Mouse (Mus musculus) limb, embryonic 11.5 days (tissue): ENCODE results near the gene Sowahb. TPM values are rescaled to one million over a fixed set of nuclear protein-coding genes. Genes with fewer than 3 reads are reported as not detected.

Experiments used
- ATAC-seq: fragments of 200-750 bp; cut with Nextera tagmentation; 2 replicates; pipeline ENCODE4 v1.8.0; 2017; ENCODE audit warnings: low read depth; ENCODE audit not compliant: insufficient number of reproducible peaks, low FRiP score, low TSS enrichment
- DNase-seq: peaks from one replicate; pipeline ENCODE4 v3.0.0-alpha.2; 2015; ENCODE audit warnings: low spot score
- H3K27ac ChIP-seq: fragments of 300-500 bp; sonication (generic); replicated peaks from 2 replicates; pipeline ENCODE4 v1.5.1; 2014; ENCODE audit warnings: low read depth, mild to moderate bottlenecking, low read length
- H3K27me3 ChIP-seq: fragments of 300-500 bp; sonication (generic); 2 replicates; pipeline ENCODE4 v1.6.1; 2014; ENCODE audit warnings: mild to moderate bottlenecking, low read length, mixed read lengths; ENCODE audit not compliant: control insufficient read depth, insufficient read depth
- H3K36me3 ChIP-seq: fragments of 300-500 bp; sonication (generic); 2 replicates; pipeline ENCODE4 v1.6.1; 2014; ENCODE audit warnings: mild to moderate bottlenecking, low read length, moderate library complexity, mixed read lengths; ENCODE audit not compliant: control insufficient read depth, insufficient read depth
- H3K4me1 ChIP-seq: fragments of 300-500 bp; sonication (generic); 2 replicates; pipeline ENCODE4 v1.6.1; 2014; ENCODE audit warnings: low read length, mixed read lengths; ENCODE audit not compliant: control insufficient read depth, insufficient read depth
- H3K4me2 ChIP-seq: fragments of 300-500 bp; sonication (generic); 2 replicates; pipeline ENCODE4 v1.6.1; 2014; ENCODE audit warnings: low read depth, mild to moderate bottlenecking, moderate library complexity; ENCODE audit not compliant: severe bottlenecking
- H3K4me3 ChIP-seq: fragments of 300-500 bp; sonication (generic); 2 replicates; pipeline ENCODE4 v1.5.1; 2014; ENCODE audit warnings: low read depth, low read length
- H3K9ac ChIP-seq: fragments of 300-500 bp; sonication (generic); 2 replicates; pipeline ENCODE4 v1.6.1; 2014; ENCODE audit warnings: mild to moderate bottlenecking, low read length
- H3K9me3 ChIP-seq: fragments of 300-500 bp; sonication (generic); 2 replicates; pipeline ENCODE4 v1.6.1; 2016; ENCODE audit warnings: low read length; ENCODE audit not compliant: control insufficient read depth
- WGBS: fragments of 180-500 bp; shearing (Covaris S2); extraction: QIAGEN DNeasy Blood & Tissue Kit; methylation state at CpG from one replicate; pipeline ENCODE4 v1.1.7; 2014; 5-methylcytosine and 5-hydroxymethylcytosine counted together
- polyA plus RNA-seq: library from polyadenylated mRNA; unstranded; fragments of >200 nt; fragmentation: Nextera tagmentation; extraction: Ambion mirVana; gene quantifications from 2 replicates; pipeline ENCODE4 v1.2.1, GENCODE M21; 2014

Sowahb gene
- polyA plus RNA-seq, 1 experiment from 2014 or later = 0.72 TPM

DNA sequence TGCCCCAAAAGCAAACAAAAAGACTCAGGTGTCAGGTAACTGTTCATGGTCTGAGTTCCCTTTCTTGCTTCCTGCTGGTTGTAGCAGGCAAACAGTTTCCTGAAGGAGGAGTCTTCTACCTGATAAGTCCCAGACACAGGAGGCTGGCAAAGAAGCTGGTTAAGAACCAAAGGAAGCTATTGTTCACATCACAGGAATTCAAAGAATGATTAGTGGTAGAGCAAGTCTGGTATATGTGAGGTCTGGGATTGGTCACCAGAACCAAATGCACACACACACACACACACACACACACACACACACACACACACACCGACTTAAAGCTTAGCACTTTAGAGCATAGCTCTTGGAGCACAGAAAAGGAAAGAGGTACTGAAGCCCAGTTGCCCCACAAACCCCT lies 9.5 kb downstream of the Sowahb start:
- Histone ChIP-seq H3K36me3 (no peaks in the 10 kb centered on the region), H3K27me3 (no peaks in the 10 kb centered on the region), H3K4me3 (no peak overlapping the region), H3K4me1 (peaks cover 7% of the 10 kb centered on the region), H3K27ac (no peak overlapping the region), H3K9ac (no peak overlapping the region), H3K9me3 (no peaks in the 10 kb centered on the region), H3K4me2 (no peak overlapping the region)
- 63% methylated on average over 1 of the region's 1 CpGs for WGBS
- DNase-seq (no peak), ATAC-seq (no peak)

DNA sequence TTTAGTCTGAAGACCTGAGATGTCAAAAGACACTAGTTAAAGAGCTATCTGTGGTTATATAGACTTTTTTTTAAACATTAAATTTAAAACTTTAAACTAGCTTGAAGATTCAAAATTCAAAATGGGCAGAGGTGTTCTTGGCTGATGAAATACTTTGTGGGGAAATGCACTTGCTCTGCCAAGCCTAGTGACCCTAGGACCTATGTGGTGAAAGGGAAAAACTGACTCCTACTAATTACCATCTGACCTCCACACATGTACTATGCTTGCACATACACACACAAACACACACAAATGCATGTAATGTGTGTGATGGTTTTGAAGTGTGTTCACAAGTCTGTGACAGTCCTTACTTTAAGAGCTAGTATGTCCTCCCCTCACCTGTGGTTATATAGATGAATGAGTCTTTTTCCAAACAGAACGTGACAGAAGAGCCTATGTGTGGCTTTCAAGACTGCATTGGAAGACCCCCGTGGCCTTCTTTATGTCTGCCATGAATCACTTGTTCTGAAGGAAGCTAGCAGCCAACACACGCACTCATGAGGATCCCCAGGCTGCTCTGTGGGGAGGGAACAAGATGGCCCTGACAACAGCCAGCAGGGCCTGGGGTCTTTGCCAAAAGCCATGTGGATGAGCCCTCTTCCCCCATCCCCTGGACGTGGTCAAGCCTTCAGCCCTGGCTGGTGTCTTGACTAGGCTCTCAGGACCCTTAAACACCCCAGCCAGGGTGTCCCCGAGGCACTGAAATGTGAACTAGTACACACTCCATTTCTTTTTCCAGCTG lies 11.5 kb downstream of the Sowahb start:
- no peak overlapping the region for H3K27ac ChIP-seq
- no peaks in the 10 kb centered on the region for H3K27me3 ChIP-seq
- peaks cover 7% of the 10 kb centered on the region for H3K4me1 ChIP-seq
- ATAC-seq = no peak
- no peak for DNase-seq
- WGBS = 74% methylated on average over 5 of the region's 5 CpGs
- no peak overlapping the region for H3K4me2 ChIP-seq
- no peaks in the 10 kb centered on the region for H3K9me3 ChIP-seq
- H3K9ac ChIP-seq = no peak overlapping the region
- H3K36me3 ChIP-seq = no peaks in the 10 kb centered on the region
- no peak overlapping the region for H3K4me3 ChIP-seq

DNA sequence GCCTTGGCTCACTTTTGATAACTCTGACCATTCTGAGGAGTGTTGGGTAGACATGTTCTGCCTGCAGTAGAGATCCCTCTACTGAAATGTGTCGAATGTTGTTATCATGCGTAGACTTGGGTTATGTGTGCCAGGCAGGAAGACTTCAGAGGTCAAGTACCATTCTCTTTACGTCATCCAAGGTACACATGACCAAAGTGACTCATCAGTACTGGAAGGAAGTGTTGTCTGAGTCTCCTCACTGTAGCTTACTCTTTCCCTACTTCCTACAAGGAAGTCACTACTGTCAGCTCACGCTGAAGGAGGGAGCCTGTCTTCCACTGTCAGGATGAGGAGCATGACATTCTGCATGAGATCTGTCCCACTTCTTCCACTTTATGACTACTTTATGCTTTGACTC lies 12.2 kb downstream of the Sowahb start:
- DNase-seq (no peak), ATAC-seq (no peak)
- no peaks in the 10 kb centered on the region for H3K36me3 ChIP-seq
- no peaks in the 10 kb centered on the region for H3K9me3 ChIP-seq
- no peak overlapping the region for H3K4me2 ChIP-seq
- H3K9ac ChIP-seq = no peak overlapping the region
- H3K4me3 ChIP-seq = no peak overlapping the region
- H3K27ac ChIP-seq = no peak overlapping the region
- peaks cover 6% of the 10 kb centered on the region for H3K4me1 ChIP-seq
- WGBS = 89% methylated on average over 4 of the region's 4 CpGs
- no peaks in the 10 kb centered on the region for H3K27me3 ChIP-seq

DNA sequence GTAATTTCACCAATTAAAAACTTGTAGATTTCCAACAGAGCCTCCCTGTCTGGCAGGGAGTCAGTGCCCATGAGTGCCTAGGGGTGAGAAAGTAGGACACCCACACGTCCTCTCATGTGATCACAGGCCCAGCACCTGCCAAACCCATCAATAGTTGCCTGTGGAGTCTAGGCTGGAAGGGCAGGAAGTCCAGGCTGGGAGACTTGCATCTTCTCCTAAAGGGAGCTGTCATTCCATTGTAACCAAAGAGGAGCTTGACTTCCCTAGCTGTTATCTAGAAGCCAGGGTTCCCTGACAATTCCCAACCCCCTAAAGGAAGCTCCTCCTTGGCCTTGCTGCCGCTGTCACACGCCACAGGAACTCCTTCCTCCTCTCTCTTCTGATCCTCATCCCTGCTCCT lies 14.0 kb downstream of the Sowahb start:
- H3K9ac ChIP-seq = no peak overlapping the region
- no peaks in the 10 kb centered on the region for H3K27me3 ChIP-seq
- DNase-seq (no peak), ATAC-seq (no peak)
- no peak overlapping the region for H3K4me2 ChIP-seq
- WGBS = 65% methylated on average over 3 of the region's 3 CpGs
- no peaks in the 10 kb centered on the region for H3K9me3 ChIP-seq
- H3K36me3 ChIP-seq = no peaks in the 10 kb centered on the region
- H3K4me1 ChIP-seq = peaks cover 6% of the 10 kb centered on the region; the same call in 1 of the 2 replicates
- H3K27ac ChIP-seq = no peak overlapping the region
- H3K4me3 ChIP-seq = no peak overlapping the region

DNA sequence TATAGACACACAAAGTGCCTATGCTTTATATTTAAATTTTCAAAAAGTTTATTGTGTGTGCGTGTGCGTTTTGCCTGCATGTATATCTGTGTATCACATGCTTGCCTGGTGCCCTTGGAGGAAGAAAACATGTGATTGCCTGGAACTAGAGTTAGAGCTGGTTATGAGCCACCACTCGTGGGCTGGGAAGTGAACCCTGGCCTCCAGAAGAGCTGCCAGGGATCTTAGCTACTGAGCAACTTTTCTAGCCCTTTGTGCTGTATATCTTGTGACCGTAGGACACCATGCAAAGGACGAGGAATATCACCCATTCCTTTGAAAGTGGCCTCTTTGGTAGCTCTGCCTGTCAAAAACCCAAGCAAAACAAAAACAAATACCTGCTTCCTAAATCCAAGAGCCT lies 14.4 kb downstream of the Sowahb start:
- Histone ChIP-seq H3K9ac (no peak overlapping the region), H3K27me3 (no peaks in the 10 kb centered on the region), H3K9me3 (no peaks in the 10 kb centered on the region), H3K4me3 (no peak overlapping the region), H3K36me3 (no peaks in the 10 kb centered on the region), H3K4me2 (no peak overlapping the region), H3K4me1 (peaks cover 6% of the 10 kb centered on the region; the same call in 1 of the 2 replicates), H3K27ac (no peak overlapping the region)
- 86% methylated on average over 5 of the region's 5 CpGs for WGBS
- DNase-seq (no peak), ATAC-seq (no peak)

DNA sequence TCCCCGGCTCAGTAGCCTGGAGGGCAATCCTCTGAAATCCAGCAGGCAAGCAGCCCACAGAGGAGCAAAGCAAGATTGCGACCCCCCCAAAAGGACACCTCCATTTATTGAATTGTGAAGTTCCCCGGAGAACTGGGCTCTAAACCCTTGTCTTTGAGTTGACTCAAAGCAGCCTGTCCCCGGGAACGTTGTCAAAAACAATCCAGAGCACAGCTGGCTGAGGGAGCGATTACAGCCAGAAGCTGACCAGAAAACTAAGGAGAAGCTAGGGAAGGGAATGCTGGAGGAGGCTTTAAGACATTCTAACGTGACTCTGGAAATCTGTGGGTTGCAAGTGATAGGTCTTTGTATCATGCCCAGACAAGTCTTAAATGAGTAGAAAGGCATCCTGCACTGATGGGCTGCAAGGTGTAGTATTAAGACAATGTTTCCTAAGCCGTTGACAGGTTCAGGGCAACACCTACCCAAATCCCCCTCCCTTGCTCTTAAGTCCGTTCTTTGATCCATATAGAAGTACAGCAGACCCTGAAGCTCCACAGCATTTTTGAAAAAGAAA lies 17.6 kb downstream of the Sowahb start:
- Histone ChIP-seq H3K27me3 (no peaks in the 10 kb centered on the region), H3K4me3 (no peak overlapping the region), H3K9ac (no peak overlapping the region), H3K4me1 (peaks cover 14% of the 10 kb centered on the region; the same call in 1 of the 2 replicates), H3K27ac (no peak overlapping the region), H3K9me3 (no peaks in the 10 kb centered on the region), H3K4me2 (no peak overlapping the region), H3K36me3 (no peaks in the 10 kb centered on the region)
- DNase-seq = no peak
- WGBS = 35% methylated on average over 9 of the region's 9 CpGs
- ATAC-seq = no peak

DNA sequence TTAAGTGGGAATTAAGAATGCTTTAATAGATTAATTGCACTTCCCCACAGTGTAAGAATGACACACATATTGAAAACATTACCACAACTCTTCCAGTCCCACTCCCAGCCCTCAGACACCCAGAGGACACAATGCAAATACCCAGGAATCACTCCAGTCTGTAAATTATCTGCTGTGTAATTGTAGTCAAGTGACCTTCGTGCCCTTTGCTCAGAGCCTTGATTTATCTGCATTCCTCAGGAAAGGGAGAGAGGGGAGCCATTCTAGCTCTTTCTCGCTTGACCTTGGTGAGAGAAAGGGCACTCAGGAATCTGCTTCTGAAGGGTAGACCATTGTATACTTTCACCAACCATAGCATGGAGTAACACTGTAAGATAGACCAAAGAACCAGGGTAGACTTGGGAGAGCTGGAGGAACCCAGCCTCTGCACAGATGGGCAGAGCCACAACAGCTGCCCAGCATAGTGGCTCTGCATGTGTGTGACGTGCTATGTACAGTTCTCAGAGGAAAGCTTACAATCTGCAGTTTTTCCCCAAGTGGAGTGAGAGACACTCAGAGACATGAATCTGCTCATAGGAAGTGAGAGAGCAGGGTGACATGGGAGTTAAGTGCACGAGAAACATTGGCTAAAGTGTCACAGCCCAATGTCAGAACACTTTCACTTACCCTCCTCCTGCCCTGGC lies 18.2 kb downstream of the Sowahb start:
- no peaks in the 10 kb centered on the region for H3K27me3 ChIP-seq
- no peaks in the 10 kb centered on the region for H3K36me3 ChIP-seq
- H3K9me3 ChIP-seq = no peaks in the 10 kb centered on the region
- no peak for ATAC-seq
- H3K4me2 ChIP-seq = no peak overlapping the region
- H3K4me3 ChIP-seq = no peak overlapping the region
- DNase-seq = no peak
- H3K4me1 ChIP-seq = peaks cover 14% of the 10 kb centered on the region; the same call in 1 of the 2 replicates
- 18% methylated on average over 4 of the region's 4 CpGs for whole genome bisulfite sequencing
- H3K27ac ChIP-seq = no peak overlapping the region
- H3K9ac ChIP-seq = no peak overlapping the region

DNA sequence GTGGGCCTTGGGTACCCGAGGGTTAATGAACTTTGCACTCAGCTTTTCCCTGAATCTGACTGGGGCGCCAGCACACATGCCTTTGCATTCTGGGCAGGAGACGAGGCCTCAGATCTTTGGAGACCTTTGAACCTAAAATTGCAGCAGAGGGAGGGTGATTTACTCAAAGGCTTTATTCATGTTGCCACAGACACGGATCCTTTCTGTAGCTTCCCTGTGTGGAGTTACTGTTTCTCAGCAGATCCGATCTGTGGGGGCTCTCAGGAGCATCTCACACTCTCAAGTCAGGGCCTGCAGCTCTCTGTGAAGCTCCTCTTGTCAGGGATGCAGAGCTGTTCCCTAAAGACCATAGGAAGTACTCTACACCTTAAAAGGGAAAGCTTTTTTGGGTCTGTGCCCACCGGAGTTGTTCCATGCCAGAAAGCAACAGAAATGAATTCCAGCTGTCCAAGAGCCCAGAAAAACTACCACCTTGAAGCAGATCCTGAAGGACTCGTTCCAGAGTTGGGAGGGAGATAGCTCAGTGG lies 20.0 kb downstream of the Sowahb start:
- ATAC-seq = no peak
- 5% methylated on average over 7 of the region's 7 CpGs for WGBS
- no peaks in the 10 kb centered on the region for H3K27me3 ChIP-seq
- H3K9me3 ChIP-seq = no peaks in the 10 kb centered on the region
- peaks cover 14% of the 10 kb centered on the region; the same call in 1 of the 2 replicates for H3K4me1 ChIP-seq
- no peak overlapping the region for H3K4me2 ChIP-seq
- H3K9ac ChIP-seq = no peak overlapping the region
- no peak for DNase-seq
- no peak overlapping the region for H3K4me3 ChIP-seq
- peak overlapping the region; percentile 40; the same call in 1 of the 2 replicates for H3K27ac ChIP-seq
- H3K36me3 ChIP-seq = no peaks in the 10 kb centered on the region
